Mouse (Mus musculus) MEL (cell line): ENCODE measurements around the gene Pbx3. TPM values are rescaled to one million over a fixed set of nuclear protein-coding genes. Genes with fewer than 3 reads are reported as not detected.
A peak's percentile ranks its signal among the peaks of the same experiment; 100 is the strongest.

ENCODE experiments used
- DNase-seq: peaks from one replicate; pipeline ENCODE4 v3.0.0; 2011; ENCODE audit warnings: low read depth, low spot score
- H3K27ac ChIP-seq: 2 replicates; pipeline ENCODE4 v1.5.1; 2012; ENCODE audit warnings: low read depth, mild to moderate bottlenecking, control low read depth, low read length, moderate library complexity; ENCODE audit not compliant: control insufficient read depth
- H3K27me3 ChIP-seq, 2 experiments: fragments of 150-350 bp in 1 of 2; sonication (generic) in 1 of 2; 2 replicates each; pipeline ENCODE4 v1.6.1; 2012; ENCODE audit warnings: low read length in 2 of 2, mild to moderate bottlenecking in 2 of 2, improper control_type of control experiment in 1 of 2, moderate library complexity in 1 of 2; ENCODE audit not compliant: insufficient read depth in 2 of 2, control insufficient read depth in 1 of 2
- H3K36me3 ChIP-seq, 2 experiments: 2 replicates each; pipeline ENCODE4 v1.6.1; 2012 to 2014; ENCODE audit warnings: low read length in 2 of 2, improper control_type of control experiment in 1 of 2, inconsistent platforms in 1 of 2, mild to moderate bottlenecking in 1 of 2; ENCODE audit not compliant: insufficient read depth in 2 of 2, control insufficient read depth in 1 of 2
- H3K4me1 ChIP-seq, 2 experiments: fragments of 150-350 bp in 1 of 2; sonication (generic) in 1 of 2; 2 replicates each; pipeline ENCODE4 v1.6.1; 2012; ENCODE audit warnings: low read length in 2 of 2, improper control_type of control experiment in 1 of 2, mild to moderate bottlenecking in 1 of 2; ENCODE audit not compliant: insufficient read depth in 2 of 2, control insufficient read depth in 1 of 2
- H3K4me3 ChIP-seq, 2 experiments: fragments of 150-350 bp in 1 of 2; sonication (generic) in 1 of 2; 2 replicates each; pipeline ENCODE4 v1.5.1; 2012; ENCODE audit warnings: low read depth in 2 of 2, low read length in 2 of 2, mild to moderate bottlenecking in 2 of 2, moderate library complexity in 2 of 2, control low read depth in 1 of 2, improper control_type of control experiment in 1 of 2; ENCODE audit not compliant: control insufficient read depth in 1 of 2, insufficient read depth in 1 of 2
- H3K79me2 ChIP-seq: 2 replicates; pipeline ENCODE4 v1.6.1; 2012; ENCODE audit warnings: mild to moderate bottlenecking, low read length, moderate library complexity; ENCODE audit not compliant: control insufficient read depth, poor library complexity, insufficient read depth
- H3K9ac ChIP-seq: 2 replicates; pipeline ENCODE4 v1.6.1; 2012; ENCODE audit warnings: low read depth, mild to moderate bottlenecking, control low read depth, low read length, moderate library complexity; ENCODE audit not compliant: control insufficient read depth, poor library complexity, severe bottlenecking
- H3K9me3 ChIP-seq: fragments of 150-350 bp; sonication (generic); replicated peaks from 2 replicates; pipeline ENCODE4 v1.6.1; 2012; ENCODE audit warnings: mild to moderate bottlenecking, low read length, improper control_type of control experiment, moderate library complexity; ENCODE audit not compliant: insufficient read depth
- BHLHE40 ChIP-seq: IDR thresholded peaks from 2 replicates; pipeline ENCODE4 v1.6.1; 2012; ENCODE audit warnings: low read depth, mild to moderate bottlenecking, inconsistent platforms, low read length, improper control_type of control experiment, borderline replicate concordance
- CHD1 ChIP-seq: IDR thresholded peaks from 2 replicates; pipeline ENCODE4 v1.6.1; 2012; ENCODE audit warnings: low read depth, mild to moderate bottlenecking, inconsistent platforms, low read length, improper control_type of control experiment
- CHD2 ChIP-seq: IDR thresholded peaks from 2 replicates; pipeline ENCODE4 v1.6.1; 2011; ENCODE audit warnings: low read length, improper control_type of control experiment
- ELF1 ChIP-seq: IDR thresholded peaks from 2 replicates; pipeline ENCODE4 v1.6.1; 2014; ENCODE audit warnings: low read depth, mild to moderate bottlenecking, inconsistent platforms, low read length, improper control_type of control experiment, moderate library complexity
- EP300 ChIP-seq, 2 experiments: IDR thresholded peaks; 2 replicates each; pipeline ENCODE4 v1.6.1; 2011; ENCODE audit warnings: improper control_type of control experiment in 2 of 2, low read length in 2 of 2, low read depth in 1 of 2, mild to moderate bottlenecking in 1 of 2
- JUND ChIP-seq: IDR thresholded peaks from 2 replicates; pipeline ENCODE4 v1.6.1; 2011; ENCODE audit warnings: low read depth, mild to moderate bottlenecking, improper control_type of control experiment, low read length
- KAT2A ChIP-seq: conservative IDR thresholded peaks from 2 replicates; pipeline ENCODE4 v1.6.1; 2012; ENCODE audit warnings: low read depth, low read length, improper control_type of control experiment, inconsistent platforms
- MAX ChIP-seq: IDR thresholded peaks from 2 replicates; pipeline ENCODE4 v1.6.1; 2011; ENCODE audit warnings: low read length, improper control_type of control experiment
- MEF2A ChIP-seq: IDR thresholded peaks from 2 replicates; pipeline ENCODE4 v1.6.1; 2014; ENCODE audit warnings: low read depth, mild to moderate bottlenecking, inconsistent platforms, low read length, improper control_type of control experiment; ENCODE audit not compliant: poor library complexity, insufficient replicate concordance, severe bottlenecking; ENCODE audit errors: extremely low read depth
- NELFE ChIP-seq: IDR thresholded peaks from 2 replicates; pipeline ENCODE4 v1.6.1; 2011; ENCODE audit warnings: low read depth, low read length, improper control_type of control experiment
- NRF1 ChIP-seq: IDR thresholded peaks from 2 replicates; pipeline ENCODE4 v1.6.1; 2014; ENCODE audit warnings: low read depth, mild to moderate bottlenecking, inconsistent platforms, low read length, improper control_type of control experiment, moderate library complexity; ENCODE audit not compliant: poor library complexity, insufficient read depth, severe bottlenecking
- POLR2A ChIP-seq, 2 experiments: IDR thresholded peaks; 2 replicates each; pipeline ENCODE4 v1.6.1; 2011 to 2012; ENCODE audit warnings: low read length in 2 of 2, mild to moderate bottlenecking in 2 of 2, control low read depth in 1 of 2, improper control_type of control experiment in 1 of 2, low read depth in 1 of 2, moderate library complexity in 1 of 2; ENCODE audit not compliant: control insufficient read depth in 1 of 2, insufficient read depth in 1 of 2, poor library complexity in 1 of 2
- POLR2AphosphoS2 ChIP-seq: IDR thresholded peaks from 2 replicates; pipeline ENCODE4 v1.6.1; 2011; ENCODE audit warnings: low read length, improper control_type of control experiment
- SIN3A ChIP-seq: IDR thresholded peaks from 2 replicates; pipeline ENCODE4 v1.6.1; 2012; ENCODE audit warnings: low read length, improper control_type of control experiment, inconsistent platforms
- TBP ChIP-seq: IDR thresholded peaks from 2 replicates; pipeline ENCODE4 v1.8.0; 2011; ENCODE audit warnings: low read depth, low read length, improper control_type of control experiment
- UBTF ChIP-seq: IDR thresholded peaks from 2 replicates; pipeline ENCODE4 v1.6.1; 2012; ENCODE audit warnings: low read depth, mild to moderate bottlenecking, inconsistent platforms, low read length, improper control_type of control experiment, moderate library complexity, borderline replicate concordance; ENCODE audit not compliant: insufficient read depth
- USF1 ChIP-seq: IDR thresholded peaks from 2 replicates; pipeline ENCODE4 v1.6.1; 2014; ENCODE audit warnings: low read depth, mild to moderate bottlenecking, inconsistent platforms, low read length, improper control_type of control experiment, moderate library complexity
- USF2 ChIP-seq, 2 experiments: IDR thresholded peaks; 2 replicates each; pipeline ENCODE4 v1.6.1; 2011 to 2012; ENCODE audit warnings: improper control_type of control experiment in 2 of 2, low read length in 2 of 2, borderline replicate concordance in 1 of 2, inconsistent platforms in 1 of 2, low read depth in 1 of 2, mild to moderate bottlenecking in 1 of 2; ENCODE audit not compliant: insufficient read depth in 1 of 2
- ZNF384 ChIP-seq: IDR thresholded peaks from 2 replicates; pipeline ENCODE4 v1.6.1; 2012; ENCODE audit warnings: low read depth, mild to moderate bottlenecking, inconsistent platforms, low read length, improper control_type of control experiment
- polyA plus RNA-seq, 2 experiments: library from polyadenylated mRNA; stranded (reverse) in 1 of 2; unstranded in 1 of 2; fragments of >175 nt in 1 of 2; fragments of >200 nt in 1 of 2; gene quantifications; 2 replicates each; pipeline versions ENCODE4 v1.2.1 to v1.2.4; 2012; ENCODE audit warnings: low replicate concordance in 2 of 2, low read depth in 1 of 2; ENCODE audit not compliant: insufficient read length in 2 of 2, insufficient read depth in 1 of 2, missing spikeins in 1 of 2
- total RNA-seq: library from RNA; depleted of rRNA; stranded (reverse); fragments of 300-350 nt; gene quantifications from 2 replicates; pipeline ENCODE4 v1.2.3, GENCODE M21; 2012

Gene Pbx3
- total and polyA plus RNA-seq, 3 experiments, result 10.1 to 22.4 TPM; not detected in 1

DNA sequence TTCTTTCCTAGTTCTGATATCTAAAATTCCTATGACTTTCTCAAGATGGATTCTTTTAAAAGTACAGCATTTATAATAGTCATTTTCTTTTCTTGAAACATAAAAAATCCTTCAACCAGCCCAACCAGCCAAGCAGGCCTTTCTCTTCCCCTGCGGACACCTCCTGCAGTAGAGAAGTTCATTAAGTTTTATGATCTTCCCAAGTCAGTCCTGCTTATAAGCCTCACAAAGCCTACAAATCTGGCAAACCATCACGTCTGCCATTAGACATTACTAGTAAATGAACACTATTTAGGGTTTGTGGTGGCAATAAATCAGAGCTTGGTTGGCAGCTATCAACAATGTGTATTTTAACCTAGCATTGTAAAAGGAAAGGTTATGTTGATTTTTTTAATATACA is 5.9 kb downstream of the Pbx3 start:
- TF ChIP-seq TBP (no peak), POLR2AphosphoS2 (no peak), ELF1 (no peak), JUND (no peak), UBTF (no peak), NRF1 (no peak), MEF2A (no peak), NELFE (no peak), MAX (no peak), SIN3A (no peak), KAT2A (no peak), USF2 (IDR thresholded peaks at IDR 0.05; ENCODE audit: borderline replicate concordance in 1 of 2, insufficient read depth in 1 of 2, low read depth in 1 of 2, low read length in 2 of 2) (no peak), CHD1 (no peak), USF1 (no peak), POLR2A (IDR thresholded peaks at IDR 0.05; ENCODE audit: control insufficient read depth in 1 of 2, insufficient read depth in 1 of 2, low read depth in 1 of 2, low read length in 2 of 2, poor library complexity in 1 of 2) (no peak), BHLHE40 (no peak)
- no peak overlapping the region for H3K27ac ChIP-seq
- no peaks in the 10 kb centered on the region for H3K27me3 ChIP-seq
- peaks cover 0 to 31% of the 10 kb centered on the region in 2 experiments; a peak in 3 of 4 replicates for H3K36me3 ChIP-seq
- H3K4me1 ChIP-seq, result peaks cover 6 to 38% of the 10 kb centered on the region in 2 experiments
- H3K9ac ChIP-seq, result no peak overlapping the region
- no peaks in the 10 kb centered on the region for H3K9me3 ChIP-seq
- DNase-seq, result no peak
- peaks cover 27% of the 10 kb centered on the region for H3K79me2 ChIP-seq
- H3K4me3 ChIP-seq, result no peak overlapping the region

DNA sequence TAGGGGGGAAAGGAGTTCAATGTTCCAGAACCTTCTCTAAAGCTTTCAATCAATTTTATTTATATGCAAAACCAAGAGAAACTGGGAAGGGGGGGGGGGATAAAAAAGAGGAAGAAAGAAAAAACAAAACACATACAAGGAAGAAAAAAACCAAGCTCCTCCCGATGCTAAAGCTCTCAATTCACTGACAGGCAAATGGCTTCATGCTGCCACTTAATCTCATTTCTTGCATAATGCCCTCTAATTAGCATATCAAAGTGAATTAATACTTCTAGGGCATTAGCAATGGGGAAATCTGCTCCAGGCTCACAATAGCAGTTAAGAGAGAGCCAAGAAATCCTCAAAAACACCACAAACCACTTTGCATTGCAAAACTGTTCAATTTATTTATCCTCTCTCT is 9.3 kb downstream of the Pbx3 start:
- H3K27ac ChIP-seq, result peak overlapping the region; percentile 1; the same call in 1 of the 2 replicates
- H3K27me3 ChIP-seq, result no peaks in the 10 kb centered on the region
- H3K9ac ChIP-seq, result no peak overlapping the region
- H3K9me3 ChIP-seq, result no peaks in the 10 kb centered on the region
- peaks cover 0 to 40% of the 10 kb centered on the region in 2 experiments; a peak in 3 of 4 replicates for H3K36me3 ChIP-seq
- H3K4me3 ChIP-seq, result peak overlapping the region in 1 of 2 experiments; percentile 17; a peak in 2 of 4 replicates
- TF ChIP-seq ZNF384 (peak; percentile 85), EP300 (IDR thresholded peaks at IDR 0.05; ENCODE audit: low read depth in 1 of 2, low read length in 2 of 2) (peak in 1 of 2 experiments; percentile 26; a peak in 1 of 4 replicates), USF1 (no peak), CHD2 (no peak), SIN3A (peak; percentile 24; the same call in 1 of the 2 replicates)
- H3K79me2 ChIP-seq, result peaks cover 10% of the 10 kb centered on the region
- H3K4me1 ChIP-seq, result peaks cover 10 to 44% of the 10 kb centered on the region in 2 experiments
- DNase-seq, result peak; percentile 61
